Mouse (Mus musculus) CD4-positive, CD25-positive, alpha-beta regulatory T cell, adult 4 months (primary cell): ENCODE measurements around the gene Scml4. TPM values are rescaled to one million over a fixed set of nuclear protein-coding genes. Genes with fewer than 3 reads are reported as not detected.
A peak's percentile ranks its signal among the peaks of the same experiment; 100 is the strongest.

Experiments
- ATAC-seq: one replicate; pipeline ENCODE4 v1.8.0; 2017
- polyA plus RNA-seq, 2 experiments: library from polyadenylated mRNA; unstranded; fragments of 100-300 nt; shearing (Covaris generic); gene quantifications; one replicate each; pipeline ENCODE4 v1.2.1; 2017

Scml4 gene
- polyA plus RNA-seq, result 10 to 100 TPM; 56.6 to 87.8 TPM

GRCm38 (mm10) chr10:42860159-42860911 lies at the start of gene Scml4:
Gene Scml4, plus strand, starts transcription at chr10:42860370.
- peak; percentile 72 for ATAC-seq

- no peak for ATAC-seq
These were observed 34.2 kb upstream of the Scml4 start for GRCm38 (mm10) chr10:42825923-42826322.

GRCm38 (mm10) chr10:42827155-42827554 lies 33.0 kb upstream of the Scml4 start:
- no peak for ATAC-seq

GRCm38 (mm10) chr10:42830007-42830406 lies 30.2 kb upstream of the Scml4 start:
- ATAC-seq, result no peak

GRCm38 (mm10) chr10:42830409-42830808 lies 29.8 kb upstream of the Scml4 start:
- ATAC-seq, result no peak

GRCm38 (mm10) chr10:42832677-42833076 lies 27.5 kb upstream of the Scml4 start:
- ATAC-seq, result peak; percentile 68

- ATAC-seq, result no peak
These were observed 26.1 kb upstream of the Scml4 start for GRCm38 (mm10) chr10:42833871-42834727.

GRCm38 (mm10) chr10:42838106-42838505 lies 22.1 kb upstream of the Scml4 start:
- no peak for ATAC-seq

- peak; percentile 84 for ATAC-seq
These were observed 21.4 kb upstream of the Scml4 start for GRCm38 (mm10) chr10:42838736-42839135.

- no peak for ATAC-seq
These were observed 20.1 kb upstream of the Scml4 start for GRCm38 (mm10) chr10:42840036-42840435.

GRCm38 (mm10) chr10:42841531-42842195 lies 18.5 kb upstream of the Scml4 start:
- no peak for ATAC-seq

- ATAC-seq, result peak; percentile 25
These were observed 17.8 kb upstream of the Scml4 start for GRCm38 (mm10) chr10:42842358-42842757.

GRCm38 (mm10) chr10:42843416-42843815 lies 16.8 kb upstream of the Scml4 start:
- ATAC-seq, result no peak

GRCm38 (mm10) chr10:42845480-42845879 lies 14.7 kb upstream of the Scml4 start:
- no peak for ATAC-seq

GRCm38 (mm10) chr10:42848179-42849080 lies 11.7 kb upstream of the Scml4 start:
- peak; percentile 14 for ATAC-seq

- ATAC-seq, result peak; percentile 79
These were observed 11.1 kb upstream of the Scml4 start for GRCm38 (mm10) chr10:42849081-42849400.

GRCm38 (mm10) chr10:42854838-42855237 lies 5.3 kb upstream of the Scml4 start:
- no peak for ATAC-seq

GRCm38 (mm10) chr10:42855250-42855649 lies 4.9 kb upstream of the Scml4 start:
- no peak for ATAC-seq

GRCm38 (mm10) chr10:42856574-42856973 lies 3.6 kb upstream of the Scml4 start:
- ATAC-seq, result no peak

GRCm38 (mm10) chr10:42857021-42857420 lies 3.1 kb upstream of the Scml4 start:
- ATAC-seq, result no peak

GRCm38 (mm10) chr10:42859781-42860158 lies 400 bp upstream of the Scml4 start:
- ATAC-seq, result no peak

- peak; percentile 3 for ATAC-seq
These were observed 1.3 kb downstream of the Scml4 start for GRCm38 (mm10) chr10:42861446-42861845.
